Mouse (Mus musculus) MEL (cell line): ENCODE data around the gene Hdac7.

ENCODE experiments used
- CHD1 ChIP-seq: IDR thresholded peaks from 2 replicates; pipeline ENCODE4 v1.6.1; 2012; ENCODE audit warnings: low read depth, mild to moderate bottlenecking, inconsistent platforms, low read length, improper control_type of control experiment
- CTCF ChIP-seq, 3 experiments: IDR thresholded peaks in 2 of 3; conservative IDR thresholded peaks in 1 of 3; 2 replicates each; pipeline ENCODE4 v1.5.1; 2011 to 2012; ENCODE audit warnings: low read length in 3 of 3, low read depth in 2 of 3, mild to moderate bottlenecking in 2 of 3, improper control_type of control experiment in 1 of 3, inconsistent platforms in 1 of 3, mixed read lengths in 1 of 3, moderate library complexity in 1 of 3; ENCODE audit not compliant: control insufficient read depth in 1 of 3, insufficient read depth in 1 of 3, poor library complexity in 1 of 3, severe bottlenecking in 1 of 3
- EP300 ChIP-seq, 2 experiments: IDR thresholded peaks; 2 replicates each; pipeline ENCODE4 v1.6.1; 2011; ENCODE audit warnings: improper control_type of control experiment in 2 of 2, low read length in 2 of 2, low read depth in 1 of 2, mild to moderate bottlenecking in 1 of 2
- ETS1 ChIP-seq: IDR thresholded peaks from 2 replicates; pipeline ENCODE4 v1.6.1; 2012; ENCODE audit warnings: low read depth, mild to moderate bottlenecking, inconsistent platforms, low read length, improper control_type of control experiment, moderate library complexity
- GATA1 ChIP-seq: IDR thresholded peaks from 2 replicates; pipeline ENCODE4 v1.6.1; 2011; ENCODE audit warnings: low read depth, low read length, improper control_type of control experiment
- HCFC1 ChIP-seq: IDR thresholded peaks from 2 replicates; pipeline ENCODE4 v1.6.1; 2012; ENCODE audit warnings: low read depth, mild to moderate bottlenecking, inconsistent platforms, low read length, improper control_type of control experiment, moderate library complexity
- MAX ChIP-seq: IDR thresholded peaks from 2 replicates; pipeline ENCODE4 v1.6.1; 2011; ENCODE audit warnings: low read length, improper control_type of control experiment
- MEF2A ChIP-seq: IDR thresholded peaks from 2 replicates; pipeline ENCODE4 v1.6.1; 2014; ENCODE audit warnings: low read depth, mild to moderate bottlenecking, inconsistent platforms, low read length, improper control_type of control experiment; ENCODE audit not compliant: poor library complexity, insufficient replicate concordance, severe bottlenecking; ENCODE audit errors: extremely low read depth
- MXI1 ChIP-seq: IDR thresholded peaks from 2 replicates; pipeline ENCODE4 v1.6.1; 2011; ENCODE audit warnings: mild to moderate bottlenecking, low read depth, low read length, improper control_type of control experiment
- POLR2A ChIP-seq, 2 experiments: IDR thresholded peaks; 2 replicates each; pipeline ENCODE4 v1.6.1; 2011 to 2012; ENCODE audit warnings: low read length in 2 of 2, mild to moderate bottlenecking in 2 of 2, control low read depth in 1 of 2, improper control_type of control experiment in 1 of 2, low read depth in 1 of 2, moderate library complexity in 1 of 2; ENCODE audit not compliant: control insufficient read depth in 1 of 2, insufficient read depth in 1 of 2, poor library complexity in 1 of 2
- TAL1 ChIP-seq: IDR thresholded peaks from 2 replicates; pipeline ENCODE4 v1.6.1; 2012; ENCODE audit warnings: mild to moderate bottlenecking, inconsistent platforms, low read length, moderate library complexity, mixed read lengths
- TBP ChIP-seq: IDR thresholded peaks from 2 replicates; pipeline ENCODE4 v1.8.0; 2011; ENCODE audit warnings: low read depth, low read length, improper control_type of control experiment

- TF ChIP-seq CTCF (IDR thresholded peaks at IDR 0.05 in 2 of 3, conservative IDR thresholded peaks at IDR 0.05 in 1 of 3; ENCODE audit: control insufficient read depth in 1 of 3, insufficient read depth in 1 of 3, low read depth in 2 of 3, low read length in 3 of 3, poor library complexity in 1 of 3, severe bottlenecking in 1 of 3) = no peak
- TF ChIP-seq CHD1 = no peak
- TF ChIP-seq POLR2A (IDR thresholded peaks at IDR 0.05; ENCODE audit: control insufficient read depth in 1 of 2, insufficient read depth in 1 of 2, low read depth in 1 of 2, low read length in 2 of 2, poor library complexity in 1 of 2) = no peak
- TF ChIP-seq TAL1 = no peak
- no peak for TF ChIP-seq GATA1
- TF ChIP-seq HCFC1 = no peak
- TF ChIP-seq TBP = no peak
- TF ChIP-seq MAX = no peak
- no peak for TF ChIP-seq ETS1
- TF ChIP-seq MEF2A = no peak
- TF ChIP-seq EP300 (IDR thresholded peaks at IDR 0.05; ENCODE audit: low read depth in 1 of 2, low read length in 2 of 2) = no peak
- no peak for TF ChIP-seq MXI1
These were observed 70.3 kb downstream of the Hdac7 start for GRCm38 (mm10) chr15:97773961-97774370.
